Mouse (Mus musculus) CH12.LX (cell line): ENCODE data around the gene Itpr1.

Experiments used
- BHLHE40 ChIP-seq: IDR thresholded peaks from 2 replicates; pipeline ENCODE4 v1.6.1; 2011; ENCODE audit warnings: mild to moderate bottlenecking, low read depth, low read length, improper control_type of control experiment
- E2F4 ChIP-seq: IDR thresholded peaks from 2 replicates; pipeline ENCODE4 v1.6.1; 2011; ENCODE audit warnings: low read depth, low read length, improper control_type of control experiment; ENCODE audit not compliant: insufficient replicate concordance
- SMC3 ChIP-seq: IDR thresholded peaks from 2 replicates; pipeline ENCODE4 v1.6.1; 2011; ENCODE audit warnings: low read depth, low read length, improper control_type of control experiment
- TCF12 ChIP-seq: IDR thresholded peaks from 2 replicates; pipeline ENCODE4 v1.6.1; 2014; ENCODE audit warnings: low read depth, mild to moderate bottlenecking, inconsistent platforms, low read length, improper control_type of control experiment
- ZKSCAN1 ChIP-seq: IDR thresholded peaks from 2 replicates; pipeline ENCODE4 v1.6.1; 2012; ENCODE audit warnings: low read depth, inconsistent platforms, low read length, improper control_type of control experiment, borderline replicate concordance
- ZNF384 ChIP-seq: IDR thresholded peaks from 2 replicates; pipeline ENCODE4 v1.6.1; 2012; ENCODE audit warnings: low read depth, low read length, improper control_type of control experiment, inconsistent platforms

GRCm38 (mm10) chr6:108518552-108518951 is 305.7 kb downstream of the Itpr1 start:
- TF ChIP-seq BHLHE40: no peak
- no peak for TF ChIP-seq SMC3
- no peak for TF ChIP-seq ZKSCAN1
- no peak for TF ChIP-seq ZNF384
- no peak for TF ChIP-seq E2F4
- TF ChIP-seq TCF12: no peak
